Mouse (Mus musculus) C2C12 (cell line): ENCODE data around the gene Gm15319. TPM values are rescaled to one million over a fixed set of nuclear protein-coding genes. Genes with fewer than 3 reads are reported as not detected.
"Not testable (repeated sequence)": the region's sequence is repeated elsewhere in the genome, so short reads cannot be mapped to it uniquely, and the experiment has no call there.

Experiments used
- H3K27me3 ChIP-seq: one replicate; pipeline ENCODE4 v1.6.1; 2011; ENCODE audit not compliant: control insufficient read depth, insufficient read depth, insufficient read length
- H3K36me3 ChIP-seq: one replicate; pipeline ENCODE4 v1.6.1; 2011; ENCODE audit not compliant: control insufficient read depth, insufficient read depth
- H3K4me3 ChIP-seq: one replicate; pipeline ENCODE4 v1.5.1; 2011; ENCODE audit warnings: mild to moderate bottlenecking, control low read depth; ENCODE audit not compliant: poor library complexity, insufficient read depth, severe bottlenecking
- H3K79me2 ChIP-seq: one replicate; pipeline ENCODE4 v1.6.1; 2011; ENCODE audit not compliant: control insufficient read depth, insufficient read depth
- H3K79me3 ChIP-seq: one replicate; pipeline ENCODE4 v1.6.1; 2011; ENCODE audit warnings: low read depth, control low read depth
- H3ac ChIP-seq: one replicate; pipeline ENCODE3; 2011; ENCODE audit warnings: low read depth; ENCODE audit not compliant: control insufficient read depth, insufficient read length
- long read RNA-seq, 2 experiments: library from polyadenylated mRNA; unstranded; transcript quantifications; one replicate each; pipeline ENCODE4 v2.0.0; 2019 to 2020
- polyA plus RNA-seq: library from polyadenylated mRNA; unstranded; fragments of >200 nt; fragmentation: generic; extraction: Trizol; gene quantifications from one replicate; pipeline ENCODE4 v1.2.1, GENCODE M21; 2012; ENCODE audit warnings: missing spikeins

Gene Gm15319
- not detected for polyA plus RNA-seq
- long read RNA-seq, experiment 1, result 0 reads
- long read RNA-seq, experiment 2, result 0 reads

DNA sequence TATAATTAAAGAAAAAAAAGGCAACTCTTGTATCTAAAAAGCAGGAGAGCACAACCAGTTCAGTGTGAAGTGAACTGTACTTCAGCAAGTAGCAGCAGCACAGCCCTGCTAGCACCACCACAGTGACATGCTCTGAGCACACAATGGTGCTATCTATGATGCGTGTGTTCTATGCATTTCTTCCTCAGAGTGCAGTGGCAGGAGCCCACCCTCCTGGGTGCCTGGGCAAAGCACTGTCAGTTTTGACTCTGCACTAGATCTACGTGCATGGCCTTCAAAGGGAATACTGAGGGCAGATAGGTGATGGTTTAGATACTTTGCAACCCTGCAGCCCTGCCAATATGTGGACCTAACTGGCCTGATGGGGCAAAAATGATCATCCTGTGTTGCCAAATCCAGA lies at the start of gene Gm15319:
Gene Gm15319, minus strand, starts transcription at position 101 of the 400 bp plus-strand sequence.
- H3K79me2 ChIP-seq, H3K79me3 ChIP-seq, H3K4me3 ChIP-seq, H3ac ChIP-seq, H3K36me3 ChIP-seq, H3K27me3 ChIP-seq: not testable (repeated sequence)

DNA sequence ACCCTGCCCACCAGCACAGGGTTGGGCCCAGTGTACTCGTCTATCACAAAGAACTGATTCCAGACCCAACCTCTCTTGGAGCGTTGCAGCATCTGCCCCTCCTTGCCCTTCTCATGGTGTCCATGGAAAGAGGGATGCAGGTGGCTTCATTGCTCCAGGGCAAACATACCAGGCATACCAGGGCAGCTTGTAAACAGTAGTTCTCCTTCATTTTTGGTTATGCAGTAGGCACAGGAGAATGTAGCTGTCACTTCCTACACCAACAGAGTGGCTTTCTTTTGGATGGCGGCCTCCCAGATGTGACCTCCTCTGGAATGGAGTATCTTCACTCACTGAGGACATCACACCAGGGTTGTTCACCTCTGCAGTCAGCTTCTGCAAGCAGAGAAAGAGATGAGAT lies 47.3 kb upstream of the Gm15319 start:
- not testable (repeated sequence) for H3K27me3 ChIP-seq, H3K79me2 ChIP-seq, H3K36me3 ChIP-seq, H3K79me3 ChIP-seq, H3ac ChIP-seq, H3K4me3 ChIP-seq

DNA sequence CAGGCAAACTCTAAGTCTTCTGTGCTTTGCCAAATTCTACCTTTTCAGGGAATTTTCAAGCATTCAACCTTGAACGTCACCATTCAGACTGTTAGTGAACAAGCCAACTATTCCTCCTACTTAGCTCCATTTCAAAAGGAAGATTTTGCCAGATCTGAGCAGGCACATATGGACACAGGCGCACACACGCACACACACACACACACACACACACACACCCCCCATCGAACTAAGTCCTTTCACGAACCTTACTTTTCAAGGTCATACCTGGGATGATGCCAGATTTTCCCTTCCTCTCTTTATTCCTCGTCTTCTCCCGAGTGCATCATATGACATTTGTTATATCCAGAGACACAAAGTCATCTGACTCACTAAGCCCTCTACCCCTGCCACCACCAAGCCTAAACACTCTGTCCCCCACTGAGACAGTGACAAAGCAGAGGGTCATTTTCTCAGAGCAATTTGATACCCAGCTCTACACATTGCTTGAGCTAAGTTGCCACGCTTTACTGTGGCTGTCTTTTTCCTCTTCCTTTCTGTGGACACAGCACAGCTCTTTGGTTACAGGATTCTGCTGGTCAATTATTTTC lies 45.5 kb upstream of the Gm15319 start:
- H3K79me2 ChIP-seq, H3K27me3 ChIP-seq, H3K36me3 ChIP-seq, H3K79me3 ChIP-seq, H3ac ChIP-seq, H3K4me3 ChIP-seq: not testable (repeated sequence)

DNA sequence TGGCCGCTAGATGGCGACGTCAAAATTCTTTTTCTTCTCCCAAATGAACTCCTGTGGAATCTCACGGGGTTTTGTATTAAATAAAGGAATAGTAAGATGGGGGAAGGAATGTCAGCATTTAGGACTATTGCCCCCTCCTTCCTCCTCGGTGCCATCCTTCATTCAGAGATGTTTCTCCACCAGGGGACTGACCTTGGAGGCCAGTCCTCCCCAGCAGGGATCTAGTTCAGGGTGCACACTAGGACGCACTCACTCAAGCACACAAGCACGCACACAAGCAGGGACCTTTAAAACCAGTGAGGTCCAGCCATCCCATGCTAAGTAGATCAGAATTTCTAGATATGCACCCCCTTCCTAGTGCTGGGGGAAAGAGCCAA lies 26.3 kb upstream of the Gm15319 start:
- H3K27me3 ChIP-seq, H3ac ChIP-seq, H3K36me3 ChIP-seq: not testable (repeated sequence)

DNA sequence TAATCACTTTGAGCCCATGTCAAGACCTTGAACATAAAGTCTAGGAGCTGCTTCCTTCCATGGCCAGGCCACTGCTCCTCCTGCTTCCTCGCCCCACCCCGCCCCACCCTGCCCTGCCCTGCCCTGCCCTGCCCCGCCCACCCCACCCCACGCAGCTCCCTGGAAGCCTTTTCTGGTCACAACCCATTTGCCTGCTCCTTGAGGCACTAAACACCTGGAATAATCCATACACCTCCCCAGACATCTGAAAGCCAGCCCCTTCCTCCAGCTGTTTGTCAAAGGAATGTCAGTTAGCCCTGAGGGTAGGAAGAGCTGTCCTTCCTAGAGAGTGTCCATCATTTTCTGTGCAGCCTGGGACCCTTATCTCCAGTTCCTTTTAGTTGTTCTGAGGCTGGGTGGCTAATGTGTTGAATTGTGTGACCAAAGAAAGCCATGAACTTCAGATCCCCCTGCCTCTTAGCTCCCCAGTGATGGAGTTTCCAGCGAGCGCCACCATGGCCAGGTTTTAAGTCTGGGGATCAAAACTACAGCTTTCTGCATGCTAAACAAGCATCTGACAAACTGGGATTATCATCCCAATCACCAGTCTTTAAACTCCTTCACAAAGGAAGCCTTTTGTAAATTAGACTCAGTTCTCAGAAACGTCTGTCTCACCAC lies 25.8 kb upstream of the Gm15319 start:
- H3K79me2 ChIP-seq, H3K36me3 ChIP-seq, H3K27me3 ChIP-seq, H3K79me3 ChIP-seq, H3ac ChIP-seq, H3K4me3 ChIP-seq: not testable (repeated sequence)

More for the DNA sequence above, 26.3 kb upstream of the Gm15319 start:
- H3K4me3 ChIP-seq, H3K79me3 ChIP-seq, H3K79me2 ChIP-seq: not testable (repeated sequence)

DNA sequence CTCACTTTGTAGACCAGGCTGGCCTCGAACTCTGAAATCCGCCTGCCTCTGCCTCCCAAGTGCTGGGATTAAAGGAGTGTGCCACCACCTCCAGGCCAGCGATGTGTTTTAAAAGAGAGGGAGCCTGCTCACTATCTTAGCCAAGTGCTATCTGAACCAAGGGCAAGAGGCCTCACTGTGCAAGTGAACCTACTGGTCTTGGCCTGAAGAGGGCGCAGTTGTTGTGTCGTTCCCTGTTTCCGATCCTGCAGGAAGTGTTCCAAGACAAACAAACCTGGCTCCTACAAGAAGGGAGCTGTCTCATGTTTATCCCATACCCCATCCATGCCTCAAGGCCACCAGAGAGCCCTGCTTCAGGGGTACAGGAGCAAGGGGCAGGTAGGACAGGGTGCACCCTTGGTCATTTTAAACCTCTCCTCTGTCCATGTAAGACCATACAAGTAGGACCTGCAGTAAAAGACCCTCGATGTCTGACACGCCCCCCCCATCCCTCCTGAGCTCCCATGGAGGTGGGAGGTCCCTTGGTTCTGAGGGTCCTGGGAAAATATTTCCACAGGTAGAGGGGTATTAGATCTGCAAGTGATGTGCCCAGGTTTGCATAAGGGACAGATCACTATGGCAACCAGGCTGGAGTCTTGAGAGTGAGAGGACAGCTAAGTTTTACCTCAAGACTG lies 24.2 kb upstream of the Gm15319 start:
- not testable (repeated sequence) for H3ac ChIP-seq, H3K36me3 ChIP-seq, H3K79me3 ChIP-seq

DNA sequence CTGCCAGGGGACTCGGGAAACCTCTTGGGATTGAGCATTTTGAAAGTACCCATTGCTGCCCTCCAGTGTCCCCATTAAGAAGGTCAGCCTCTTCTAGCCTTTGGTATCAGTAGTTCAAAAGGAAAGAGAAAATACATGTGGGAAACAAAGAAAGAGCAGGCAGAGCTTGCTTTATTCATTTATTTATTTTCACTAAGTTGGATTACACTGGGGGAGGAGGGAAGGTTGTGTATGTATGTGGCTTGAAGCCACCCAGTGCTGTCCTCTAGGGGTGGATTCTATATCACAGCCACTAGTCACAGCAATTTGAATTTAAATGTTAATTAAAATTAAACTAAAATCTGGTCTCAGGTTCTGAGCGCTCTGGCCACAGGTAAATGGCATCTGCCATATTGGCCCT lies 22.0 kb upstream of the Gm15319 start:
- not testable (repeated sequence) for H3K36me3 ChIP-seq, H3K79me2 ChIP-seq, H3K79me3 ChIP-seq, H3K4me3 ChIP-seq, H3ac ChIP-seq, H3K27me3 ChIP-seq

More for the DNA sequence above, 24.2 kb upstream of the Gm15319 start:
- not testable (repeated sequence) for H3K79me2 ChIP-seq, H3K4me3 ChIP-seq, H3K27me3 ChIP-seq

DNA sequence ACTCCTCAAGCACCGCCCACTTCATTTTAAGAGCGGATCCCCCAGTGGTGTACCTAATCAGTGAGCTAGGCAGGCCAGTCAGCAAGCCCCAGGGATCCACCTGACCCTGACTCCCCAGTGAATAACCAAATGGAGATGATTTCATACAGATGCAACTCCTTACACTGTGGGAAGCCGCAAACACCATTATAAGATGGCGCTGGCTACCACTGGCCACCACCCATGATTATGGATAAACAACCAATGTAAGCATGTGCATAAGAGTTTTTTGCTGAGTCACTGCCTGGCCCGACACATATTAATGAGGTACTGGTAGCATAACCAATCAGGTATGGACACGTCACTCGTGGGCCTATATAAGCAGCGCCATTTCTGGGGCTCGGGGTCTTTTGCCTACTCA lies 21.1 kb upstream of the Gm15319 start:
- not testable (repeated sequence) for H3ac ChIP-seq, H3K4me3 ChIP-seq, H3K27me3 ChIP-seq, H3K36me3 ChIP-seq, H3K79me2 ChIP-seq, H3K79me3 ChIP-seq

DNA sequence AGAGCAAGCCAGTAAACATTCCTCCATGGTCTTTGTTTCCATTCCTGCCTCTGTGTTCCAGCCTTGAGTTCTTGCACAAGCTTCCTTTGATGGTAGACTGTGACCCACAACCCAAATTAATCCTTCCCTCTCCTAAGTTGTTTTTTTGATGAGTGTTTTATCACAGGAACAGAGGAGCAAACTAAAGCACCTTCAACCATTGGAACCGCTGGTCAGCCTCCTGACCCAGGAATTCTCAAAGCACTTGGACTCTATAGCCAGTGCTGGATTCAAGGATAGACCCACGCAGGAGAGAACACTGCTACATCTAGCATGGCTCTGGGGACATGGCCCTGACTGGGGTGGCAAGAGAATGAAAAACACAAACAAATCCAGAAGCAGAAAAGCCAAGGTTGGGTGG lies 19.1 kb upstream of the Gm15319 start:
- H3K79me3 ChIP-seq, H3K27me3 ChIP-seq, H3K36me3 ChIP-seq, H3K79me2 ChIP-seq, H3K4me3 ChIP-seq, H3ac ChIP-seq: not testable (repeated sequence)

DNA sequence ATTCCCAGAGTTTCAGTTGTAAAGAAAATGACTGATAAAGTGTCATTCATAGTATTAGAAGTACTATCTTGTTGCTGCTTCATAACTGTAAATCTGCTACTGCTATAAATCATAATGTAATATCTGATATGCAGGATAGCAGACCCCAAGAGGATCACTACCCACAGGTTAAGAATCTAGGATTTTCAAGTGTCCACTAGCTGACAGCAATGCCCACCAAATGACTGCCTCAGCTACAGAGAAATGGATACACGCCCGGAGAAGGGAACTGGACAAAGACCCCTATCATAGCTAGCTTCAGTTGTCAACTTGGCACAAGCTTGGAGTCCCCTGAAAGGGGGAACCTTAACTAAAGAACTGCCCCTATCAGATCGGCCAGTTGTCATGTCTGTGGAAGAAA lies 18.6 kb upstream of the Gm15319 start:
- H3K79me3 ChIP-seq, H3K79me2 ChIP-seq, H3ac ChIP-seq, H3K27me3 ChIP-seq, H3K4me3 ChIP-seq, H3K36me3 ChIP-seq: not testable (repeated sequence)

DNA sequence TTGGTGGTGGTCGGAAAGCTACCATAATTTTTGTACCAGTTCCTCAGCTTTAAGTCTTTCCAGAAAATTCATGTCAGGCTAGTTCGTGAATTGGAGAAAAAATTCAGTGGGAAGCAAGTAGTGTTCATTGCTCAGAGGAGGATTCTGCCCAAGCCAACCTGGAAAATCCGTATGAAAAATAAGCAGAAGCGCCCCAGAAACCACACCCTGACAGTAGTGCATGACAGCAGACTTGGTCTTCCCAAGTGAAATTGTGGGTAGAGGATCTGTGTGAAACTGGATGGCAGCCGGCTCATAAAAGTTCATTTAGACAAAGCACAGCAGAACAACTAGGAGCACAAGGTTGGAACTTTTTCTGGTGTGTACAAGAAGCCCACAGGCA lies 18.2 kb upstream of the Gm15319 start:
- not testable (repeated sequence) for H3ac ChIP-seq, H3K79me2 ChIP-seq, H3K79me3 ChIP-seq, H3K27me3 ChIP-seq, H3K4me3 ChIP-seq, H3K36me3 ChIP-seq
